Mouse (Mus musculus) liver, postnatal 0 days (tissue): ENCODE data around the gene Sdsl.

ENCODE experiments used
- CTCF ChIP-seq: sonication (generic); IDR thresholded peaks from 2 replicates; pipeline ENCODE4 v1.5.1; 2016; ENCODE audit warnings: antibody characterized with exemption, low read depth
- EP300 ChIP-seq: IDR thresholded peaks from 2 replicates; pipeline ENCODE4 v1.6.1; 2016; ENCODE audit warnings: antibody characterized with exemption, low read depth, mild to moderate bottlenecking

DNA sequence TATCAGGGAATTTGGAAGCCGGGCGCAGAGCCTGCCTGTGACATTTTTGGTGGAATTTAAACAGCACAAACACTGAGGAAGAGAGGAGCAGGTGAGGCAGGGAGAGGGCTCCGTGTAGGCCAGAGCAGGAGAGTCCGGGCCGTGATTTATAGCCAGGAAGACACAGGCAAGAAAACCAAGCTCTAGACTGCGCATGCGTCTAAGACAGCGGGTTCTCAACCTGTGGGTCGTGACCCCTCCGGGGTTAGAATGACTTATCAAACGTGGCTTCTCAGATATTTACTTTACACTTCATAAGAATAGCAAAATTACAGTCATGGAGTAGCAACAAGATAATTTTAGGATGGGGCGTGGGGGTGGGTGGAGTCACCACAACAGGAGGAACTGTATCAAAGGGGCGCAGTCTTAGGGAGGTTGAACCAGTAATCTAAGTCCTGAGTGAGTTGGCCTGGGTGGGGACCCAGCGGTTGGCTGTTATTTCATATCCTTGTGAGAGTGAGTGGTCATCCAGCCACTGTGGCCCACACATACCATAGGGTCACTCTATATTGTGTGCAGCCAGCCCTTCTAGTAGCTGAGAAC lies 17.8 kb downstream of the Sdsl start:
- no peak for TF ChIP-seq CTCF
- no peak for TF ChIP-seq EP300
